Mouse (Mus musculus) liver, embryonic 14.5 days (tissue): ENCODE data around the gene Emc10.

Experiments
- CTCF ChIP-seq: IDR thresholded peaks from 2 replicates; pipeline ENCODE4 v1.5.1; 2016; ENCODE audit warnings: antibody characterized with exemption, low read depth, control low read depth
- EP300 ChIP-seq: IDR thresholded peaks from 2 replicates; pipeline ENCODE4 v1.6.1; 2016; ENCODE audit warnings: antibody characterized with exemption, low read depth

GRCm38 (mm10) chr7:44530507-44530906 is 34.2 kb upstream of the Emc10 start:
- TF ChIP-seq CTCF (no peak), EP300 (no peak)
